Mouse (Mus musculus): ENCODE measurements around the gene Dennd6b. TPM values are rescaled to one million over a fixed set of nuclear protein-coding genes. Genes with fewer than 3 reads are reported as not detected.

Gene Dennd6b
- polyA plus RNA-seq, 1 experiment from 2014 or later, result 12.5 TPM

- H3K9me3 ChIP-seq (ENCODE audit: control insufficient read depth, low read length), result no peaks in the 10 kb centered on the region
- peaks cover 55% of the 10 kb centered on the region for H3K27me3 ChIP-seq (ENCODE audit: control insufficient read depth, insufficient read depth, low read depth, low read length)
- no peaks in the 10 kb centered on the region for H3K36me3 ChIP-seq (ENCODE audit: control insufficient read depth, insufficient read depth, low read length)
- H3K27ac ChIP-seq (ENCODE audit: low read length), result no peak overlapping the region
- WGBS, result 49% methylated on average over 2 of the region's 2 CpGs
- ATAC-seq (ENCODE audit: low read depth), result no peak
- H3K4me2 ChIP-seq (ENCODE audit: low read depth, low read length), result no peak overlapping the region
- no peak overlapping the region for H3K4me3 ChIP-seq (ENCODE audit: low read length)
- peaks cover 32% of the 10 kb centered on the region for H3K4me1 ChIP-seq (replicated peaks; ENCODE audit: control insufficient read depth, insufficient read depth, low read length)
- H3K9ac ChIP-seq (ENCODE audit: low read length), result no peak overlapping the region
These were observed 53.2 kb downstream of the Dennd6b start for GRCm38 (mm10) chr15:89143134-89143533.

GRCm38 (mm10) chr15:89141905-89142304, 54.4 kb downstream of the Dennd6b start:
- Histone ChIP-seq H3K4me2 (ENCODE audit: low read depth, low read length) (0 out of 2 replicates have a peak overlapping the region, but pooled peaks have one; percentile 6), H3K4me1 (replicated peaks; ENCODE audit: control insufficient read depth, insufficient read depth, low read length) (peaks cover 22% of the 10 kb centered on the region), H3K4me3 (ENCODE audit: low read length) (no peak overlapping the region), H3K27ac (ENCODE audit: low read length) (no peak overlapping the region), H3K27me3 (ENCODE audit: control insufficient read depth, insufficient read depth, low read depth, low read length) (peaks cover 44% of the 10 kb centered on the region), H3K9ac (ENCODE audit: low read length) (no peak overlapping the region), H3K9me3 (ENCODE audit: control insufficient read depth, low read length) (no peaks in the 10 kb centered on the region), H3K36me3 (ENCODE audit: control insufficient read depth, insufficient read depth, low read length) (no peaks in the 10 kb centered on the region)
- WGBS, result 38% methylated on average over 4 of the region's 4 CpGs
- no peak for ATAC-seq (ENCODE audit: low read depth)

- Histone ChIP-seq H3K27me3 (ENCODE audit: control insufficient read depth, insufficient read depth, low read depth, low read length) (peaks cover 42% of the 10 kb centered on the region), H3K27ac (ENCODE audit: low read length) (no peak overlapping the region), H3K36me3 (ENCODE audit: control insufficient read depth, insufficient read depth, low read length) (no peaks in the 10 kb centered on the region), H3K4me3 (ENCODE audit: low read length) (no peak overlapping the region), H3K9ac (ENCODE audit: low read length) (no peak overlapping the region), H3K4me2 (ENCODE audit: low read depth, low read length) (peak overlapping the region; percentile 91; the same call in 1 of the 2 replicates), H3K9me3 (ENCODE audit: control insufficient read depth, low read length) (no peaks in the 10 kb centered on the region), H3K4me1 (replicated peaks; ENCODE audit: control insufficient read depth, insufficient read depth, low read length) (peaks cover 17% of the 10 kb centered on the region)
- ATAC-seq (ENCODE audit: low read depth), result no peak
- 14% methylated on average over 5 of the region's 5 CpGs for WGBS
These were observed 54.9 kb downstream of the Dennd6b start for GRCm38 (mm10) chr15:89141443-89141842.

GRCm38 (mm10) chr15:89140659-89141252, 55.5 kb downstream of the Dennd6b start, which contains the start of gene Mapk12:
Gene Mapk12, minus strand, starts transcription at chr15:89140703.
- Histone ChIP-seq H3K27me3 (ENCODE audit: control insufficient read depth, insufficient read depth, low read depth, low read length) (peaks cover 37% of the 10 kb centered on the region), H3K4me2 (ENCODE audit: low read depth, low read length) (peak within 1 kb of the TSS; percentile 91), H3K4me3 (ENCODE audit: low read length) (peak within 1 kb of the TSS; percentile 60), H3K4me1 (replicated peaks; ENCODE audit: control insufficient read depth, insufficient read depth, low read length) (peaks cover 15% of the 10 kb centered on the region), H3K27ac (ENCODE audit: low read length) (peak within 1 kb of the TSS; percentile 37), H3K9ac (ENCODE audit: low read length) (peak within 1 kb of the TSS; percentile 71), H3K36me3 (ENCODE audit: control insufficient read depth, insufficient read depth, low read length) (no peaks in the 10 kb centered on the region), H3K9me3 (ENCODE audit: control insufficient read depth, low read length) (no peaks in the 10 kb centered on the region)
- peak; percentile 73 for ATAC-seq (ENCODE audit: low read depth)
- under 1% methylated on average over 21 of the region's 21 CpGs for WGBS

GRCm38 (mm10) chr15:89140048-89140658, 56.1 kb downstream of the Dennd6b start:
- peak overlapping the region; percentile 71 for H3K9ac ChIP-seq (ENCODE audit: low read length)
- H3K4me2 ChIP-seq (ENCODE audit: low read depth, low read length), result peak overlapping the region; percentile 91
- 0% methylated on average over 53 of the region's 53 CpGs for WGBS
- H3K4me1 ChIP-seq (replicated peaks; ENCODE audit: control insufficient read depth, insufficient read depth, low read length), result peaks cover 15% of the 10 kb centered on the region
- peak overlapping the region; percentile 60 for H3K4me3 ChIP-seq (ENCODE audit: low read length)
- H3K9me3 ChIP-seq (ENCODE audit: control insufficient read depth, low read length), result no peaks in the 10 kb centered on the region
- H3K27me3 ChIP-seq (ENCODE audit: control insufficient read depth, insufficient read depth, low read depth, low read length), result peaks cover 32% of the 10 kb centered on the region
- ATAC-seq (ENCODE audit: low read depth), result peak; percentile 42; the same call in 1 of the 2 replicates
- peak overlapping the region; percentile 37 for H3K27ac ChIP-seq (ENCODE audit: low read length)
- H3K36me3 ChIP-seq (ENCODE audit: control insufficient read depth, insufficient read depth, low read length), result no peaks in the 10 kb centered on the region

GRCm38 (mm10) chr15:89138531-89138930, 57.8 kb downstream of the Dennd6b start:
- H3K36me3 ChIP-seq (ENCODE audit: control insufficient read depth, insufficient read depth, low read length), result no peaks in the 10 kb centered on the region
- H3K27ac ChIP-seq (ENCODE audit: low read length), result no peak overlapping the region
- no peak overlapping the region for H3K4me3 ChIP-seq (ENCODE audit: low read length)
- no peaks in the 10 kb centered on the region for H3K9me3 ChIP-seq (ENCODE audit: control insufficient read depth, low read length)
- H3K27me3 ChIP-seq (ENCODE audit: control insufficient read depth, insufficient read depth, low read depth, low read length), result peaks cover 30% of the 10 kb centered on the region
- H3K4me2 ChIP-seq (ENCODE audit: low read depth, low read length), result no peak overlapping the region
- no peak overlapping the region for H3K9ac ChIP-seq (ENCODE audit: low read length)
- H3K4me1 ChIP-seq (replicated peaks; ENCODE audit: control insufficient read depth, insufficient read depth, low read length), result peaks cover 15% of the 10 kb centered on the region
- WGBS, result 91% methylated on average over 6 of the region's 6 CpGs
- ATAC-seq (ENCODE audit: low read depth), result no peak

- no peak for ATAC-seq (ENCODE audit: low read depth)
- WGBS, result 77% methylated on average over 7 of the region's 7 CpGs
- H3K4me2 ChIP-seq (ENCODE audit: low read depth, low read length), result no peak overlapping the region
- no peak overlapping the region for H3K27ac ChIP-seq (ENCODE audit: low read length)
- no peak overlapping the region for H3K9ac ChIP-seq (ENCODE audit: low read length)
- H3K9me3 ChIP-seq (ENCODE audit: control insufficient read depth, low read length), result no peaks in the 10 kb centered on the region
- no peaks in the 10 kb centered on the region for H3K36me3 ChIP-seq (ENCODE audit: control insufficient read depth, insufficient read depth, low read length)
- no peak overlapping the region for H3K4me3 ChIP-seq (ENCODE audit: low read length)
- H3K27me3 ChIP-seq (ENCODE audit: control insufficient read depth, insufficient read depth, low read depth, low read length), result peaks cover 30% of the 10 kb centered on the region
- peaks cover 15% of the 10 kb centered on the region for H3K4me1 ChIP-seq (replicated peaks; ENCODE audit: control insufficient read depth, insufficient read depth, low read length)
These were observed 58.3 kb downstream of the Dennd6b start for GRCm38 (mm10) chr15:89138046-89138405.

- H3K4me3 ChIP-seq (ENCODE audit: low read length), result no peak overlapping the region
- H3K27ac ChIP-seq (ENCODE audit: low read length), result no peak overlapping the region
- WGBS, result 70% methylated on average over 11 of the region's 11 CpGs
- no peak for ATAC-seq (ENCODE audit: low read depth)
- no peaks in the 10 kb centered on the region for H3K36me3 ChIP-seq (ENCODE audit: control insufficient read depth, insufficient read depth, low read length)
- H3K4me2 ChIP-seq (ENCODE audit: low read depth, low read length), result no peak overlapping the region
- no peaks in the 10 kb centered on the region for H3K9me3 ChIP-seq (ENCODE audit: control insufficient read depth, low read length)
- H3K9ac ChIP-seq (ENCODE audit: low read length), result no peak overlapping the region
- H3K4me1 ChIP-seq (replicated peaks; ENCODE audit: control insufficient read depth, insufficient read depth, low read length), result peaks cover 15% of the 10 kb centered on the region
- peaks cover 30% of the 10 kb centered on the region for H3K27me3 ChIP-seq (ENCODE audit: control insufficient read depth, insufficient read depth, low read depth, low read length)
These were observed 58.8 kb downstream of the Dennd6b start for GRCm38 (mm10) chr15:89137378-89138045.

- Histone ChIP-seq H3K9me3 (ENCODE audit: control insufficient read depth, low read length) (no peaks in the 10 kb centered on the region), H3K4me2 (ENCODE audit: low read depth, low read length) (no peak overlapping the region), H3K4me1 (replicated peaks; ENCODE audit: control insufficient read depth, insufficient read depth, low read length) (peaks cover 15% of the 10 kb centered on the region)
These were observed 59.7 kb downstream of the Dennd6b start for GRCm38 (mm10) chr15:89136461-89137155.

More at GRCm38 (mm10) chr15:89136461-89137155, 59.7 kb downstream of the Dennd6b start:
- no peak overlapping the region for H3K4me3 ChIP-seq (ENCODE audit: low read length)
- H3K27me3 ChIP-seq (ENCODE audit: control insufficient read depth, insufficient read depth, low read depth, low read length), result peaks cover 26% of the 10 kb centered on the region
- no peaks in the 10 kb centered on the region for H3K36me3 ChIP-seq (ENCODE audit: control insufficient read depth, insufficient read depth, low read length)
- H3K9ac ChIP-seq (ENCODE audit: low read length), result no peak overlapping the region
- 98% methylated on average over 4 of the region's 5 CpGs for WGBS
- no peak for ATAC-seq (ENCODE audit: low read depth)
- no peak overlapping the region for H3K27ac ChIP-seq (ENCODE audit: low read length)
